Mouse (Mus musculus) heart, embryonic 16.5 days (tissue): ENCODE data around the gene Map3k12. TPM values are rescaled to one million over a fixed set of nuclear protein-coding genes. Genes with fewer than 3 reads are reported as not detected.

Experiments used
- ATAC-seq: fragments of 200-750 bp; cut with Nextera tagmentation; replicated peaks from 2 replicates; pipeline ENCODE4 v1.8.0; 2017; ENCODE audit warnings: moderate number of reproducible peaks; ENCODE audit not compliant: insufficient read depth, low FRiP score; ENCODE audit errors: extremely low read depth
- H3K27ac ChIP-seq: fragments of 300-500 bp; sonication (generic); 2 replicates; pipeline ENCODE4 v1.5.1; 2014; ENCODE audit warnings: mild to moderate bottlenecking, low read length, control low read depth, moderate library complexity
- H3K27me3 ChIP-seq: fragments of 300-500 bp; sonication (generic); 2 replicates; pipeline ENCODE4 v1.6.1; 2014; ENCODE audit warnings: low read length, mixed read lengths; ENCODE audit not compliant: control insufficient read depth, insufficient read depth
- H3K36me3 ChIP-seq: fragments of 300-500 bp; sonication (generic); 2 replicates; pipeline ENCODE4 v1.6.1; 2014; ENCODE audit not compliant: control insufficient read depth, insufficient read depth
- H3K4me1 ChIP-seq: fragments of 300-500 bp; sonication (generic); 2 replicates; pipeline ENCODE4 v1.6.1; 2014; ENCODE audit warnings: low read length, mixed read lengths; ENCODE audit not compliant: control insufficient read depth, insufficient read depth
- H3K4me2 ChIP-seq: fragments of 300-500 bp; sonication (generic); 2 replicates; pipeline ENCODE4 v1.6.1; 2014; ENCODE audit warnings: low read depth, mild to moderate bottlenecking, control low read depth, low read length
- H3K4me3 ChIP-seq: fragments of 300-500 bp; sonication (generic); 2 replicates; pipeline ENCODE4 v1.5.1; 2014; ENCODE audit warnings: mild to moderate bottlenecking, control low read depth, low read length
- H3K9ac ChIP-seq: fragments of 300-500 bp; sonication (generic); 2 replicates; pipeline ENCODE4 v1.6.1; 2014; ENCODE audit warnings: low read length, control low read depth
- H3K9me3 ChIP-seq: fragments of 300-500 bp; sonication (generic); replicated peaks from 2 replicates; pipeline ENCODE4 v1.6.1; 2016; ENCODE audit warnings: low read length; ENCODE audit not compliant: control insufficient read depth
- WGBS: fragments of 180-500 bp; shearing (Covaris S2); extraction: QIAGEN DNeasy Blood & Tissue Kit; methylation state at CpG from one replicate; pipeline ENCODE4 v1.1.7; 2014; 5-methylcytosine and 5-hydroxymethylcytosine counted together
- polyA plus RNA-seq: library from polyadenylated mRNA; unstranded; fragments of >200 nt; fragmentation: Nextera tagmentation; extraction: Ambion mirVana; gene quantifications from 2 replicates; pipeline ENCODE4 v1.2.1, GENCODE M21; 2015

The Map3k12 gene
- polyA plus RNA-seq, 1 experiment from 2014 or later: 10.3 TPM

DNA sequence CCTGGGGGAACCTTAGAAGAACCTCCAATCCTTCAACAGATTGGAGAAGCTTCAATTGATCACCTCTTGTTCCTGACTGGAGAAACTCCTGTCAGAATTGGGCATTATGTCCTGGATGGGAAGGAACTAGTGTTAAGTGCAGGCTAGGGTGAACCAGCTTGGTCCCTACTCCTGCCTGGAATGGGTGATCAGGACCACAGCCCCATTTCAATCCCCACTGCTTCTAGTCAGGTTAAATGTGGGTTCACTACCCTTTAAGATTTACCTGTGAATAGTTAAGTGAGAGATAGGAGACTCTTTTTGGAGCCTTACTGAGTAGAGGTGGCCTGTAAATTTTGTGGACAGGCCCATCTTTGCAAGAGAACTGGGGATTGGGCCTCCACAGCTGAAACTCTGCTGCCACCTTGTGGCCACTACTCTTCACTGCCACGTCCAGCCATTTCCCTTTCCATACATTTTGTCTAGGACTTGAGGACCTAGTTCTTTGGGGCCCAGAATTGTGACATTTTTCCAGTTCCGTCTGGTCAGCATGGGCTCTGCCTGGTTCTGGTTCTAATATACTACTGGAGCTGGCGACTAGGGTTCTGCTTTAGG, 8.1 kb upstream of the Map3k12 start, which contains the start of gene Npff:
Gene Npff (minus strand): TSS at position 51 of the 594 bp plus-strand sequence.
- H3K4me2 ChIP-seq: no peak within 1 kb of the TSS
- 7% methylated on average over 3 of the region's 3 CpGs for WGBS
- H3K9me3 ChIP-seq: no peaks in the 10 kb centered on the region
- H3K27me3 ChIP-seq: no peaks in the 10 kb centered on the region
- no peak within 1 kb of the TSS for H3K4me3 ChIP-seq
- ATAC-seq: no peak
- H3K4me1 ChIP-seq: peaks cover 9% of the 10 kb centered on the region
- H3K9ac ChIP-seq: peak within 1 kb of the TSS; percentile 34; the same call in 1 of the 2 replicates
- no peak within 1 kb of the TSS for H3K27ac ChIP-seq
- H3K36me3 ChIP-seq: peaks cover 47% of the 10 kb centered on the region

DNA sequence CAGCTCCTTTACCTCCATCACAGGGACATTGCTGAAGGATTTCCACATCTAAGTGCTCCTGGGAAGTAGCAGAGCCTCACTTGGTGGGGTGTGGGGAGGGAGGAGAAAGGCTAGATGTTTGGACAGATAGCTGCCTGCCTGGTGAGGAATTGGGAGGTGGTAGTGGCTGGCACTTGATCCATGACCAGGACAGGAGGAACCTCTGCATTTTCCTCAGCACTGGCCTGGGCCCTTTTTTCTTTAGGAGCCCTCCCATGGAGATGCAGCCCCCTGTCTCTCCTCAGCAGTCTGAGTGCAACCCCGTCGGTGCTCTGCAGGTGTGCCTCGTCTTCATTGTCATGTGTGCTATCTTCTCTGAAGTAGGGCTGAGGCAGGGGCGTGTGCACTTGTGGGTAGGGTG, 4.6 kb upstream of the Map3k12 start:
- no peak overlapping the region for H3K4me2 ChIP-seq
- no peaks in the 10 kb centered on the region for H3K27me3 ChIP-seq
- H3K4me1 ChIP-seq: peaks cover 20% of the 10 kb centered on the region
- no peaks in the 10 kb centered on the region for H3K9me3 ChIP-seq
- no peak for ATAC-seq
- H3K27ac ChIP-seq: no peak overlapping the region
- no peak overlapping the region for H3K9ac ChIP-seq
- 77% methylated on average over 4 of the region's 4 CpGs for WGBS
- H3K4me3 ChIP-seq: no peak overlapping the region
- H3K36me3 ChIP-seq: peaks cover 22% of the 10 kb centered on the region

DNA sequence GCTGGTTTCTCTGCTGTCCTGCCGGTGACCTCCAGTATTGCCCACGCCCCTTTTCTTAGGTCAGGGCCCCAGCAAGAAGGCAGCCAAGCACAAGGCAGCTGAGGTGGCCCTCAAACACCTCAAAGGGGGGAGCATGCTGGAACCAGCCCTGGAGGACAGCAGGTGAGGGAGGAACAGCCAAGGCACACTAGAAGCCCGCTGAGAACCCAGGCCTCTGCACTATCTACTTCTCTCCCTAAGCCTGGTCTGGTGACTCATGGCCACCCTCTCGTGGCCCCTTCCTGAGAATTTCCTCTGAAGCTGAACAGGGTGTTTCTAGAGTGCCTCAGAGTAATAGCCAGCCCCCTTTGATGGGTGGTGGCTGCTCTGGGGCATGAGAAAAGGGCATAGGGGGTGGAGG, 3.6 kb upstream of the Map3k12 start:
- Histone ChIP-seq H3K4me2 (no peak overlapping the region), H3K4me3 (no peak overlapping the region), H3K27ac (peak overlapping the region; percentile 40), H3K27me3 (no peaks in the 10 kb centered on the region), H3K36me3 (peaks cover 19% of the 10 kb centered on the region), H3K4me1 (peaks cover 27% of the 10 kb centered on the region), H3K9ac (peak overlapping the region; percentile 55), H3K9me3 (no peaks in the 10 kb centered on the region)
- no peak for ATAC-seq
- 40% methylated on average over 4 of the region's 4 CpGs for WGBS

DNA sequence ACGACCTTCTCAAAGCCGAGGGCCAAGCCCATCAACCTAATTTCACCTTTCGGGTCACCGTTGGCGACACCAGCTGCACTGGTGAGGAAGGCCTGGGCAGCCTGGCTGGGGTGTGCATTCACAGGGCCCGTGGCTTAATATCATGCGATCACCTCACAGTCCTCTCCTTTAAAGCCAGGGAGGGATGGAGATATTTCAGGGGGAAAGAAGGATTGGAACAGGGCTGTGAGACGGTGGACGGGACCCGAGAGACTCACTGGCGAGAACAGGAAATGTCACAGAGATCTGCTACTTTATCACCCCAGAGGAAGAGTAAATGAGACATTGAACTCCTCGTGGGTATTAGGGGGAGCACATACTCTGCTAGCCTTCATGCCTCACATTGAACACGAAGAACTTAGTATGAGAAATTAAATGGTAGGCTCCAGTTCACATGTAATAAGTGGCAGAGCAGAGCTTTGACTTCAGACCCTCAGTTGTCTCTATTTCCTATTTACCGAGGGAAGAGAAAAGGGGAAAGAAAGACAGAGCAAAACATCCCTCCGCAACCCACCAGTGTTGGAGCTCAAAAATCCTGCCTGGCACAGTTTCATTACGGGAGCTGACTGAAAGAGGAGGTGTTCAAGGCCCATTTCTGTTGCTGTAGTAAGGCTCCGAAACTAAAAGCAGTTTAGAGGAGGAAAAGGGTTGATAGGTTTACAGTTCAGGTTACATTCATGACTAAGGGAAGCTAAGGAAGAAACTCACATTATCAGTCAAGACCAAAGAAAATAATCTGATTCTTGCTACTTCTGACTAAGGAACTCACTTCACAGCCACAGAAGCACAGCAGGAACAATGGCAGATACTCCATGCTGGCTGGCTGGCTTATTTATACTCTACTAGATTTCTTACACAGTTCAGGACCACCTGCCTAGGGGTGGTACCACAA, 2.6 kb upstream of the Map3k12 start:
- Histone ChIP-seq H3K4me3 (peak overlapping the region; percentile 77), H3K4me1 (peaks cover 28% of the 10 kb centered on the region), H3K9me3 (no peaks in the 10 kb centered on the region), H3K27me3 (no peaks in the 10 kb centered on the region), H3K27ac (peak overlapping the region; percentile 100), H3K36me3 (peaks cover 18% of the 10 kb centered on the region), H3K4me2 (peak overlapping the region; percentile 82), H3K9ac (peak overlapping the region; percentile 94)
- ATAC-seq: no peak
- WGBS: 52% methylated on average over 16 of the region's 17 CpGs

DNA sequence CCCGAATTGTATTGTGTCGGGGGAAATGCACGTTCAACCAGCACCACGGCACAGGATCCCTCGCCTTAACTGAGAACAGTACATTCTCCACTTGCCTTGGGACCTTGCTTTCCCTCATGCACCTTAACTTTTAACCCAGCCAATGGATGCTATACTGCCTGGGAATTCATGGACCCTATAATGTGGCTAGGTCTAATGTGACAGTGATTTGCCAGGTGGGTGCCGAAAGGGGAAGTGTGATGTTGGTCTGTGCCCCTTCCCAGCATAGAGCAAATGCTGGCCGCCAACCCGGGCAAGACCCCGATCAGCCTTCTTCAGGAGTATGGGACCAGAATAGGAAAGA, 2.0 kb upstream of the Map3k12 start:
- Histone ChIP-seq H3K9me3 (no peaks in the 10 kb centered on the region), H3K4me1 (peaks cover 28% of the 10 kb centered on the region), H3K4me3 (peak overlapping the region; percentile 77), H3K9ac (peak overlapping the region; percentile 94), H3K27ac (peak overlapping the region; percentile 100), H3K4me2 (peak overlapping the region; percentile 82), H3K27me3 (no peaks in the 10 kb centered on the region), H3K36me3 (peaks cover 14% of the 10 kb centered on the region)
- 13% methylated on average over 9 of the region's 9 CpGs for WGBS
- no peak for ATAC-seq

DNA sequence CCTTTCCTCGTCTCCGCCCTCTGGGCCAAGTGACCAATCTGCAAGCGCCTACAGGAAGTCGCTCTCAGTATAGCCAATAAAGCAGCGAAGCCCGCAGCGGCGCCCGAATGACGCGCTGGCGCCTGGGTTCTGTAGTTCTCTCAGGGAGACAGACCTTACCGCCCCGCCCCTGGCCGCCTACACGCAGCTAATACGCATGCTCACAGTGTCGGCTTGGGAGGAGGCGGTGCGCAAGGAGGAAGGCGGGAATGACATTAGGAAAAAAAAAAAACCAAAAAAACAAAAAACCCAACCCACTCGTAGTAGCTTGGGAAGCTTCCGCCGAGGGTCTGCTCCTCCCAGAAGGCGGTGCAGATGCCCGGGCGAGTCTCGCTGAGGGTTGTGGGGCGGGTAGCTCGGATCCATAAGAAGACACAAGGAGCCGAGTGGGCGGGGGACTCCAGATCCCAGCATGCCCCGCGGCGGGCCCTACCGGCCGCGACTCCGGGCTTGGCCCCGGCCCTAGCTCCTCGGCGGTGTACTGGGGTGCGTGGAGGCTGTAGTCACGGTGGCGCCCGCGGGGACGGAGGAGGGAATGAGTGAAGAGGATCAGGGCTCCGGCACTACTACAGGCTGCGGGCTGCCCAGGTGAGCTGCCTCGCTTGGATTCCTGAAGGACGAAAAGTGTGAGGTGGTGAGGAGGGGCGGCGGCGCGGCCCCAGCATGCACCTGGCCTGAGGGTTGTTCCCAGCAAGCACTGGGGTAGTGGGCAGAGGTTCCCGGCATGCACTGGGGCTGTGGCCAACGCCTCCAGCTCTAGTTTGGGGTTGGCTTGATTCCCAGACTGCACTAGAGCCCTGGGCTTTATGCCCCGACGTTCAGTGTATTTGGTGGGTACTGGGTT, 1.4 kb upstream of the Map3k12 start, which contains the start of gene Tarbp2:
Gene Tarbp2 (plus strand): TSS at position 217 of the 883 bp plus-strand sequence.
- H3K9me3 ChIP-seq: no peaks in the 10 kb centered on the region
- under 1% methylated on average over 60 of the region's 60 CpGs for WGBS
- peak within 1 kb of the TSS; percentile 100 for H3K27ac ChIP-seq
- H3K4me1 ChIP-seq: peaks cover 28% of the 10 kb centered on the region
- peak; percentile 88 for ATAC-seq
- peak within 1 kb of the TSS; percentile 94 for H3K9ac ChIP-seq
- H3K4me3 ChIP-seq: peak within 1 kb of the TSS; percentile 77
- peaks cover 11% of the 10 kb centered on the region for H3K36me3 ChIP-seq
- peak within 1 kb of the TSS; percentile 95 for H3K4me2 ChIP-seq
- no peaks in the 10 kb centered on the region for H3K27me3 ChIP-seq

DNA sequence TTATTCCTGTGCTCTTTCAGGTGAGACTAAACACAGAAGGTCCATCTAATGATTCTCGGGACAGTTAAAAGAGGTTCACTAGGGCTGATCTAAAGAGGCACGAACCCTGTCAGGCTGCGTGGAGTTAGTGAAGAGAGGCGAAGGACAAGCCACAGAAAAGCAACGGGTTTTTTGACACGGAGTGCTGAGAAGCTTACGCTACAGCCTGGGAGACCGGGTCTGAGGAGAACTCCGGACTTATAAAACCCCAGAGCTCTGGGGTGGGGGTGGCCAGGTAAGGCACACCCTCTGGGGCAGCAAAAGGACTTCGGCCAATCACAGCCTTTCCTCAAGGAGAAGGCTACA, 739 bp upstream of the Map3k12 start:
- 0% methylated on average over 10 of the region's 10 CpGs for WGBS
- peaks cover 11% of the 10 kb centered on the region for H3K36me3 ChIP-seq

DNA sequence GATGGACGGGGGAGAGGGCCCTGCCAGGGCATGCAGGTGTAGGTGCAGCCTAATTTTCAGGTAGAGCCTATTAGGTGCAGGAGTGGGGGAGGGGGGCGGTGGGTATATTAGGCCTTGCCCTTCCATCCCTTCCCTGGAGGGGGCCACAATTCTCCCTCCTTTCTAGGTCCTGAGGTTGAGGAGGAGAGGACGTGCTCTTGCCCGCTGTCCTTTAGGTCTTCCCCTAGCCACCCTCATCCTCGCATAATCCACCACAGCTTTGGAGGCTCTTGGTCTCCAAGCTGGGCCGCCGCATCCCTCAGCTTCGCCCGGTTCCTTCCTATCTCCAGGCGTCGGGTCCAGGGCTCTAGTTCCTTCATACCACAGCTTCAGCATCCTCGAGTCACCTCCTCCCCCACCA, 571 bp downstream of the Map3k12 start:
- Histone ChIP-seq H3K4me2 (peak overlapping the region; percentile 95), H3K36me3 (peaks cover 2% of the 10 kb centered on the region; the same call in 1 of the 2 replicates), H3K9ac (peak overlapping the region; percentile 77), H3K4me3 (peak overlapping the region; percentile 74), H3K27me3 (no peaks in the 10 kb centered on the region), H3K27ac (no peak overlapping the region), H3K9me3 (no peaks in the 10 kb centered on the region), H3K4me1 (peaks cover 30% of the 10 kb centered on the region)
- ATAC-seq: no peak
- WGBS: 6% methylated on average over 12 of the region's 12 CpGs

More for the DNA sequence above, 739 bp upstream of the Map3k12 start:
- peak overlapping the region; percentile 74 for H3K4me3 ChIP-seq
- ATAC-seq: no peak
- no peaks in the 10 kb centered on the region for H3K9me3 ChIP-seq
- H3K4me2 ChIP-seq: peak overlapping the region; percentile 95
- no peaks in the 10 kb centered on the region for H3K27me3 ChIP-seq
- H3K4me1 ChIP-seq: peaks cover 28% of the 10 kb centered on the region
- H3K27ac ChIP-seq: peak overlapping the region; percentile 94
- peak overlapping the region; percentile 77 for H3K9ac ChIP-seq
